Comparison of ENCODE assay signal across 25 mouse cellular contexts in the genomic region with DNA sequence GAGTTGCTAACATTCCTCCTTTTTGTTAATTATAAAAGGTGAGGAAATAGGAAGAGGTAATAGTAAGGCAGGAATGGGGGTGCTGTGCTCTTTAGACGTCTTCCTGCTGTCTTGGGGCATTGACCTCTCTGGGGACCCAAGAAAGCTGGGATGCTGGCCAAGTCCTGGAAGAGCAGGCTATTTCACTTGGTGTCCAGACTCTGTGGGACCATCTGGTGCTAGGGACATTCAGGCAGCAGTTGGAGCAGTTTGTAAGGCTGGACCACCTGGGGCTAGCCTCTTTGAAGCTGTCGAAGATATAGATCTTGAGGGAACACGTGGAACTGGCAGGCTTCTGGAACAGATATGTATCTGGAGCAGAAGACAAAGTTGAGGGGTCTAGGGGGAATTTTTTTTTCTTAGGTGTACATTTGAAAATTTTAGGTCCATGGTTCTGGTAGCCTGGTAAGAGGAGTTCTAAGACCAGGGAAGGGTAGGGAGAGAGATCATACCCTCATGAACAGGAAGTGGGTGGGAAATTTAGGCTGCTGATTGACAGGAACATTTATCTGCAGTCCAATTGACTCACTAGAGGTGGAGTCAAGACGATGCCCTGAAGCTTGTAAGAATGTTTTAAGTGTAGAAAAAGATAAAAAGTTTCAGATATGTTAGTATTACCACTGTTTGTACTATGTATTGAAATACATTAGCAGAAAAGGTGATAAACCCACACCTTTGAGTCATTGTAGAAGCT. TPM values are rescaled to one million over a fixed set of nuclear protein-coding genes. Genes with fewer than 3 reads are reported as not detected.
A peak's percentile ranks its signal among the peaks of the same experiment; 100 is the strongest.
DNase-seq lines count a peak whose midpoint lies in the region; ATAC-seq lines count a peak whose summit lies in the region.
"Had no signal": no experiment of that assay in that cellular context is flagged by ENCODE, and none has a peak within 500 bp of the region (broad histone marks: within the 10 kb centered on the region; RNA-seq: fewer than 3 reads in every experiment).

No protein-coding gene starts in this region.

- peaks cover 57% of the 10 kb centered on the region for H3K27me3 ChIP-seq in heart, embryonic 12.5 days (replicated peaks)
- peaks cover 22% of the 10 kb centered on the region for H3K27me3 ChIP-seq in midbrain, embryonic 14.5 days (ENCODE audit: control insufficient read depth, insufficient read depth, low read length)

- H3K36me3 ChIP-seq in heart, embryonic 12.5 days: no peaks in the 10 kb centered on the region
- no peaks in the 10 kb centered on the region for H3K36me3 ChIP-seq in midbrain, embryonic 14.5 days (ENCODE audit: control insufficient read depth, insufficient read depth, low read length)
- H3K36me3 ChIP-seq: hindbrain, embryonic 10.5 days; limb, embryonic 10.5 days; liver, embryonic 15.5 days; lung, embryonic 15.5 days; midbrain, embryonic 13.5 days had no signal

- no peak overlapping the region for H3K4me2 ChIP-seq in heart, embryonic 12.5 days
- H3K4me2 ChIP-seq in midbrain, embryonic 14.5 days (ENCODE audit: low read length): no peak overlapping the region
- H3K4me2 ChIP-seq: liver, embryonic 15.5 days; lung, embryonic 15.5 days; midbrain, embryonic 13.5 days had no signal

- no peak for ATAC-seq in heart, embryonic 12.5 days (ENCODE audit: insufficient number of reproducible peaks, low FRiP score)
- ATAC-seq in activated CD4-positive, CD25-positive, alpha-beta regulatory T cell, adult 4 months: peak; percentile 37
- no peak for ATAC-seq in midbrain, embryonic 14.5 days (ENCODE audit: low FRiP score, low TSS enrichment)
- ATAC-seq: forebrain, postnatal 0 days; midbrain, embryonic 13.5 days had no signal

- peak; percentile 15 for DNase-seq in cerebellum, adult 11-12 months
- DNase-seq in cerebellum, adult 8-10 months: no peak
- DNase-seq in heart, postnatal 4 days: peak; percentile 29
- DNase-seq in layer of hippocampus, adult 11-12 months (ENCODE audit: low spot score): no peak
- DNase-seq in midbrain, embryonic 14.5 days: no peak
- DNase-seq: forebrain, postnatal 0 days; gastrocnemius, postnatal 25 days; kidney, adult 2 months; liver; lung, postnatal 36 days had no signal

- H3K9ac ChIP-seq in heart, embryonic 12.5 days: no peak overlapping the region
- no peak overlapping the region for H3K9ac ChIP-seq in midbrain, embryonic 14.5 days (replicated peaks; ENCODE audit: low read length)
- H3K9ac ChIP-seq: forebrain, postnatal 0 days; liver, embryonic 15.5 days; lung, embryonic 15.5 days; midbrain, embryonic 13.5 days had no signal

- no peaks in the 10 kb centered on the region for H3K9me3 ChIP-seq in heart, embryonic 12.5 days (replicated peaks)
- no peaks in the 10 kb centered on the region for H3K9me3 ChIP-seq in midbrain, embryonic 14.5 days (ENCODE audit: control insufficient read depth, low read length)
- H3K9me3 ChIP-seq: hindbrain, embryonic 10.5 days; limb, embryonic 10.5 days; liver, embryonic 15.5 days; lung, embryonic 15.5 days; midbrain, embryonic 13.5 days had no signal

- no peak overlapping the region for H3K4me3 ChIP-seq in heart, embryonic 12.5 days
- no peak overlapping the region for H3K4me3 ChIP-seq in midbrain, embryonic 14.5 days (replicated peaks; ENCODE audit: low read depth, low read length)
- H3K4me3 ChIP-seq: hindbrain, embryonic 10.5 days; left cerebral cortex, adult 2 months; limb, embryonic 10.5 days; liver, embryonic 15.5 days; lung, embryonic 15.5 days; megakaryocyte, embryonic 14.5 days; midbrain, embryonic 13.5 days had no signal

- no peaks in the 10 kb centered on the region; the same call in 1 of the 2 replicates for H3K4me1 ChIP-seq in heart, embryonic 12.5 days (replicated peaks)
- H3K4me1 ChIP-seq in midbrain, embryonic 14.5 days (ENCODE audit: control insufficient read depth, insufficient read depth, low read length): no peaks in the 10 kb centered on the region; the same call in none of the 2 replicates
- H3K4me1 ChIP-seq: liver, embryonic 15.5 days; lung, embryonic 15.5 days had no signal

- WGBS in heart, embryonic 12.5 days: 45% methylated on average over 4 of the region's 4 CpGs
- WGBS in midbrain, embryonic 14.5 days: 55% methylated on average over 4 of the region's 4 CpGs

- H3K27ac ChIP-seq in heart, embryonic 12.5 days (ENCODE audit: poor library complexity, severe bottlenecking): no peak overlapping the region
- H3K27ac ChIP-seq in midbrain, embryonic 14.5 days (replicated peaks; ENCODE audit: low read depth, low read length): no peak overlapping the region
- H3K27ac ChIP-seq: hindbrain, embryonic 10.5 days; kidney, postnatal 0 days; left cerebral cortex, adult 2 months; limb, embryonic 10.5 days; liver, embryonic 15.5 days; lung, embryonic 15.5 days; midbrain, embryonic 13.5 days had no signal

RNA-seq across cellular contexts. Expression of gene Gpr83, which starts 2.9 kb away (rescaled TPM):
- total RNA-seq in heart, postnatal 4 days (2021): not detected
- polyA plus RNA-seq in heart, embryonic 12.5 days (2016; fragmentation: Nextera tagmentation; extraction: Ambion mirVana): not detected in 2 replicates
- 10 to 100 TPM; 88.3 to 94.9 TPM for polyA plus RNA-seq in activated CD4-positive, CD25-positive, alpha-beta regulatory T cell, adult 4 months (2017; shearing (Covaris generic))
- polyA plus RNA-seq in midbrain, embryonic 14.5 days (2014; fragmentation: Nextera tagmentation; extraction: Ambion mirVana): 3.5 TPM in 2 replicates
- total RNA-seq: common myeloid progenitor, adult 5-6 weeks; gastrocnemius, postnatal 25 days had no signal
- polyA plus RNA-seq: heart, postnatal 0 days had no signal

RNA-seq across cellular contexts. Expression of gene Izumo1r, which starts 46.7 kb away (rescaled TPM):
- not detected for total RNA-seq in heart, postnatal 4 days (2021)
- polyA plus RNA-seq in heart, embryonic 12.5 days (2016; fragmentation: Nextera tagmentation; extraction: Ambion mirVana): not detected in 2 replicates
- 1,000 to 10,000 TPM in 1 of 2 experiments, 100 to 1,000 TPM in 1; 971 to 1,075 TPM for polyA plus RNA-seq in activated CD4-positive, CD25-positive, alpha-beta regulatory T cell, adult 4 months (2017; shearing (Covaris generic))
- polyA plus RNA-seq in midbrain, embryonic 14.5 days (2014; fragmentation: Nextera tagmentation; extraction: Ambion mirVana): not detected in 2 replicates
- total RNA-seq: common myeloid progenitor, adult 5-6 weeks; forebrain, postnatal 0 days; gastrocnemius, postnatal 25 days; layer of hippocampus, postnatal 10 days; left cerebral cortex, adult 2 months had no signal
- polyA plus RNA-seq: forebrain, embryonic 11.5 days; forebrain, postnatal 0 days; heart, postnatal 0 days; hindbrain, embryonic 10.5 days; limb, embryonic 10.5 days; liver, embryonic 15.5 days; midbrain, embryonic 13.5 days; neural tube, embryonic 11.5 days had no signal

Comparison
In these comparisons a context has a peak if more than half of its experiments do, and no peak if none do; other contexts are left out.
1. DNase-seq: peak in cerebellum, adult 11-12 months (single experiment) and heart, postnatal 4 days (single experiment); none in cerebellum, adult 8-10 months (single experiment), layer of hippocampus, adult 11-12 months (single experiment) and midbrain, embryonic 14.5 days (single experiment).
2. RNA of gene Gpr83, which starts 2.9 kb away (polyA plus RNA-seq): 88.3 to 94.9 TPM in activated CD4-positive, CD25-positive, alpha-beta regulatory T cell, adult 4 months; 3.5 TPM in midbrain, embryonic 14.5 days and not detected in heart, embryonic 12.5 days; every median in the first group is over 10 times any median in the second.
3. RNA of gene Izumo1r, which starts 46.7 kb away (polyA plus RNA-seq): 971 to 1,075 TPM in activated CD4-positive, CD25-positive, alpha-beta regulatory T cell, adult 4 months; not detected in heart, embryonic 12.5 days and not detected in midbrain, embryonic 14.5 days; every median in the first group is over 100 times any median in the second.